Mouse (Mus musculus) CD4-positive naive resting alpha-beta T cell, adult 57 days (primary cell): Measurements from ENCODE around the gene Pde7b. TPM values are rescaled to one million over a fixed set of nuclear protein-coding genes. Genes with fewer than 3 reads are reported as not detected.

Experiments used
- total RNA-seq: library from RNA; stranded (reverse); gene quantifications from one replicate; pipeline ENCODE4 v1.2.4, GENCODE M21; 2023

Pde7b gene
- 0.21 TPM for total RNA-seq

GRCm38 (mm10) chr10:20724906-20725305, at the start of gene Pde7b:
Gene Pde7b (minus strand): TSS chr10:20725078.

Other genes starting within 250 kb of the Pde7b start
- gene Ahi1, start 227.5 kb upstream of the Pde7b start, total RNA-seq = 13.1 TPM